Mouse (Mus musculus) kidney, embryonic 16.5 days (tissue): ENCODE measurements around the gene Gm27027. TPM values are rescaled to one million over a fixed set of nuclear protein-coding genes. Genes with fewer than 3 reads are reported as not detected.

ENCODE experiments used
- ATAC-seq: fragments of 200-750 bp; cut with Nextera tagmentation; 2 replicates; pipeline ENCODE4 v1.8.0; 2017; ENCODE audit warnings: moderate TSS enrichment; ENCODE audit not compliant: low FRiP score, low TSS enrichment
- H3K27ac ChIP-seq: fragments of 300-500 bp; sonication (generic); 2 replicates; pipeline ENCODE4 v1.5.1; 2014; ENCODE audit warnings: low read length
- H3K27me3 ChIP-seq: fragments of 300-500 bp; sonication (generic); 2 replicates; pipeline ENCODE4 v1.6.1; 2014; ENCODE audit warnings: low read length, control low read depth, mixed read lengths; ENCODE audit not compliant: insufficient read depth
- H3K36me3 ChIP-seq: fragments of 300-500 bp; sonication (generic); 2 replicates; pipeline ENCODE4 v1.6.1; 2014; ENCODE audit warnings: low read length, control low read depth, mixed read lengths; ENCODE audit not compliant: insufficient read depth
- H3K4me1 ChIP-seq: fragments of 300-500 bp; sonication (generic); 2 replicates; pipeline ENCODE4 v1.6.1; 2014; ENCODE audit warnings: low read length, control low read depth, mixed read lengths; ENCODE audit not compliant: insufficient read depth
- H3K4me2 ChIP-seq: fragments of 300-500 bp; sonication (generic); replicated peaks from 2 replicates; pipeline ENCODE4 v1.6.1; 2014; ENCODE audit warnings: low read depth, low read length
- H3K4me3 ChIP-seq: fragments of 300-500 bp; sonication (generic); 2 replicates; pipeline ENCODE4 v1.5.1; 2014; ENCODE audit warnings: mild to moderate bottlenecking, low read length
- H3K9ac ChIP-seq: fragments of 300-500 bp; sonication (generic); replicated peaks from 2 replicates; pipeline ENCODE4 v1.6.1; 2014; ENCODE audit warnings: low read length
- H3K9me3 ChIP-seq: fragments of 300-500 bp; sonication (generic); 2 replicates; pipeline ENCODE4 v1.6.1; 2016; ENCODE audit warnings: low read length, control low read depth
- WGBS: fragments of 180-500 bp; shearing (Covaris S2); extraction: QIAGEN DNeasy Blood & Tissue Kit; methylation state at CpG from one replicate; pipeline ENCODE4 v1.1.7; 2014; 5-methylcytosine and 5-hydroxymethylcytosine counted together
- polyA plus RNA-seq: library from polyadenylated mRNA; unstranded; fragments of >200 nt; fragmentation: Nextera tagmentation; extraction: Ambion mirVana; gene quantifications from 2 replicates; pipeline ENCODE4 v1.2.1, GENCODE M21; 2015

The Gm27027 gene
- not detected in 2 replicates for polyA plus RNA-seq

DNA sequence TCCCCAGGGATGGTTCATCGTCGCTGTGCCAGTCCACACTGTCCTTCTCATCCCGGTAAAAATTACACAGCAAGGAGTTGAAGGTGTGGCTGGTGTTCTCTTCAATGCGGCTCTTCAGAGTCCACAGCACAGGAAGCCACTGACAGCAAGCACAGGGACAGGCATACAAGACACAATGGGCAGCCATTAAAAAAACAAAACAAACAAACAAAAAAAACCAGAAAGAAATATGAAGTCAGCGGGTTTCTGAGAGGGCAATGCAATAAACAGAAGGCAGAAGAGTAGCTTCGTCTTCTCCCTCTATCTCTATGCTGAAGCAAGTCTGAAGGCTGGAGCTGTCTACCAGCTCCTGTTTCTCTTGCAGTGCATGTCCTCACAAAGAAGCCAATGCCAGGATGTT, at the start of gene Gm27027:
Gm27027 (minus strand) TSS at position 101 of the 400 bp plus-strand sequence.
- H3K4me1 ChIP-seq: no peaks in the 10 kb centered on the region
- no peak within 1 kb of the TSS for H3K9ac ChIP-seq
- ATAC-seq: no peak
- H3K9me3 ChIP-seq: no peaks in the 10 kb centered on the region
- no peak within 1 kb of the TSS for H3K4me2 ChIP-seq
- H3K4me3 ChIP-seq: no peak within 1 kb of the TSS
- H3K36me3 ChIP-seq: peaks cover 50% of the 10 kb centered on the region
- 82% methylated on average over 6 of the region's 6 CpGs for WGBS
- H3K27me3 ChIP-seq: no peaks in the 10 kb centered on the region
- no peak within 1 kb of the TSS for H3K27ac ChIP-seq

DNA sequence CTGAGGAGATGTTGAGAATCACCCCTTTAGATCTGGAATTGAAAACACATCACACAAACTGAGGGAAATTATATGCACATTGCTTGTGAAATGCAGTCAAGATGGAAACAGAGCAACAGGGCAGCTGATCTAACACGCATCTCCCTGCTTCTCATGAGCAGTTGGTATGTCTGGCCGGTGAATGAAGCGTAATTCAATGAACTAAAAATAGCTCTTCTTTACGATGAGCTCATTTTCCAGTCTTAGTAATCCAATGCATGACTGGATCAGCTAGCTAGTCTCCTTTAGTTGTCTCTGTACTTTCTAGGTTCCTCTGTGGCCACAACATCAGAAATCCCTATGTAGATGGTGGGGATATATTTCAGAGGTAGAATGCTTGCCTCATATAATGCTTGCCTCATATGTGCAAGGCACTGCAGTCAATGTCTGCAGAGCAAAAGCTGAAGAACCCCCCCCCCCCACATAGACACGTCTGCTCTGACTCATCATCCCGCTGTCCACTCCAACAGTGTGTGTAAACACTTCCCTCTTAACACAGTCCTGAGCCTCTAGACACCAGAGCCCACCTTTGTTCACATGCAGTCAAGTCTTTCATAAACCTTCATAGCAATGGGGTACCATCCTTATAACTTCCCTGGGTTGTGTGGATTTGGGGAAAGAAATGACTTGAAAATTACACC, 49.4 kb upstream of the Gm27027 start:
- Histone ChIP-seq H3K36me3 (peaks cover 7% of the 10 kb centered on the region; the same call in 1 of the 2 replicates), H3K9me3 (no peaks in the 10 kb centered on the region), H3K27me3 (no peaks in the 10 kb centered on the region), H3K9ac (no peak overlapping the region), H3K4me2 (no peak overlapping the region), H3K27ac (no peak overlapping the region), H3K4me3 (no peak overlapping the region), H3K4me1 (no peaks in the 10 kb centered on the region)
- 49% methylated on average over 6 of the region's 6 CpGs for WGBS
- no peak for ATAC-seq

DNA sequence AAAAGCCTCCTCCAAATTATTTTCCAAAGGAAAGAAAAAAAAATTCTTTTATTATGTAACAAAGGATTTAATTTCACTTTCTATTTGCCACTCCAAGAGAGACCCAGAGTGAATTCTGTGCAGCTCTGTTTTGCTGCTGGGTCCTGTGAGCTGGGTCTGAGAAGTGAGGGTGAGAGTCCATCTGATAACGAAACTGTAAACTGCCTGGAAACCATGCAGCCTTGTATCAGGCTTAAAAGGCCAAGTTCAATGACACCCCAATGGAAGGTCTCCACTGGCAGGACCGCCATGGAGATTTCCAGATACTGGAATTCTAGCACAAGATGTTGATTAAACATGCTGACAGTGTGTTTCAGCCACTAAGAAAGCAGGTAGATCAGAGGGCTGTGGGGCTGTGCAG, 48.0 kb upstream of the Gm27027 start:
- 84% methylated on average over 2 of the region's 2 CpGs for WGBS

DNA sequence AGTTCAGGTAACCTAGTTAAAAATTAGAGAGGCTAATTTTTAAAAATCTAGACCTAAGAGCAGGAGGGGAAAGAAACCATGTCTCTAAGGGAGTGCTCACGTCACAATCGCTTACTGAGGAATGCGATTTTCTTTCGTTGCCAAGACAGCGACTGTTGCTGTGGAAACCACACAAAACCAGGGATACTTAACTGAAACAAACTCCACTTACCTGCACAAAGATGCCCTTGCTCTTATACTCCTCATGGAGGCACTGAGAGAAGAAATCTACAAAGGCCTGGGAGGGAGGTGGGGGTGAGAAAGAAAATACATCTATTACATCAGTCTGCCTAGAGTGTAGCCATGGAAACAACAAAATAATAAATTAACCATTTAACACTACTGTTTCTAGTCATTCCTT, 47.5 kb upstream of the Gm27027 start:
- Histone ChIP-seq H3K4me1 (no peaks in the 10 kb centered on the region), H3K9ac (no peak overlapping the region), H3K4me2 (no peak overlapping the region), H3K27ac (no peak overlapping the region), H3K27me3 (no peaks in the 10 kb centered on the region), H3K4me3 (no peak overlapping the region), H3K9me3 (no peaks in the 10 kb centered on the region), H3K36me3 (peaks cover 7% of the 10 kb centered on the region; the same call in 1 of the 2 replicates)
- no peak for ATAC-seq
- 72% methylated on average over 5 of the region's 5 CpGs for WGBS

More for the DNA sequence above, 48.0 kb upstream of the Gm27027 start:
- peaks cover 7% of the 10 kb centered on the region; the same call in 1 of the 2 replicates for H3K36me3 ChIP-seq
- H3K9ac ChIP-seq: no peak overlapping the region
- no peak overlapping the region for H3K4me2 ChIP-seq
- ATAC-seq: no peak
- H3K4me1 ChIP-seq: no peaks in the 10 kb centered on the region
- H3K27me3 ChIP-seq: no peaks in the 10 kb centered on the region
- no peak overlapping the region for H3K27ac ChIP-seq
- no peak overlapping the region for H3K4me3 ChIP-seq
- no peaks in the 10 kb centered on the region for H3K9me3 ChIP-seq

DNA sequence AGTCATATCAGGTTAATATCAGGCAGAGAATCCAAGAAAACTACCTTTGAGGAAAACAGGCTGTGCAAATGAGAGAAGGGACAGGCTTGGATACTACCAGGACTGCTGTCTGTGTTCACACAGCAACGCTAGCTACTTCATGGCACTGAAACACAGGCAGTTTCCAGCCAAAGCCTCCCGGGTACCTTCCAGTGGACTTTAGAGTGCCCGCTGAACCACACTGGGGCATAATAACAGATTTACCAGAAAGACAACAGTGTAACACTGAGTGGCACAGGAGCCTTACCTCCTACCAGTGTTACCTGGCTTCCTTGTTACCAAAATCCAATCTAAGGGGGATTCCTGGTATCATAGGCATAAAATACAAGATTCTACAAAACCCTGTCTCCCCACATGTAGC, 46.3 kb upstream of the Gm27027 start:
- Histone ChIP-seq H3K4me2 (no peak overlapping the region), H3K36me3 (peaks cover 7% of the 10 kb centered on the region; the same call in 1 of the 2 replicates), H3K9me3 (no peaks in the 10 kb centered on the region), H3K27ac (no peak overlapping the region), H3K4me1 (no peaks in the 10 kb centered on the region), H3K27me3 (no peaks in the 10 kb centered on the region), H3K9ac (no peak overlapping the region), H3K4me3 (no peak overlapping the region)
- 93% methylated on average over 3 of the region's 3 CpGs for WGBS
- ATAC-seq: no peak

DNA sequence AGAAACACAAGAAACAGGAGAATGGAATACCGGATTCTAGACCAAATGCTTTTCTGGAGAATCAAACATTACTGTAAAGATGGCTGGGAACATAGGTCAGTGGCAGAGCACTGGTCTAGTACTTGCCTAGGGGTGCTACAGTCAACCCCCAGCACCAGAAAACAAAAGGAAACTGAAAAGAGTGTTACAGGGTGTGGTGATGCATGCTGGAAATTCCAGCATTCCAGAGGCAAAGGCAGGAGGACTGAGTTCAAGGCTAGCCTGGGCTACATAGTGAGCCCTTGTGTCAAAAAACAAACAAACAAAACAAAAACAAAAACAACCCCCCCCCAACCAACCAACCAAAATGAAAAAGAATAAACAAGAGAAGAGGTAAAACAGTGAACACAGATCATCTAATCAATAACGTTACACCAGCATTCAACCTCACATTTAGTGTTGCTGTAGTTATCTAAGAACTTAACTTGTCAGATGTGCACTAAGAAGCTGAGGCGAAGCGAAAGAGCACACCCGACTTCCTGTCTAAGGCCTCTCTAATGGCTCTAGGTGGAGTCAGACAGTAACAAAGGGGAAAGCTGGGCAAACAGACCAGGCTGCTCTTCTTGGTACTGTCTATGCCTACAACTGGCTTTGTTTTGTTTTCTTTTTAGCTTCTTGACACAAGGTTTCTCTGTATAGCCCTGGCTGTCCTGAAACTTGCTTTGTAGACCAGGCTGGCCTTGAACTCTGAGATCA, 44.4 kb upstream of the Gm27027 start:
- 83% methylated on average over 5 of the region's 5 CpGs for WGBS
- Histone ChIP-seq H3K9ac (no peak overlapping the region), H3K27ac (no peak overlapping the region)

DNA sequence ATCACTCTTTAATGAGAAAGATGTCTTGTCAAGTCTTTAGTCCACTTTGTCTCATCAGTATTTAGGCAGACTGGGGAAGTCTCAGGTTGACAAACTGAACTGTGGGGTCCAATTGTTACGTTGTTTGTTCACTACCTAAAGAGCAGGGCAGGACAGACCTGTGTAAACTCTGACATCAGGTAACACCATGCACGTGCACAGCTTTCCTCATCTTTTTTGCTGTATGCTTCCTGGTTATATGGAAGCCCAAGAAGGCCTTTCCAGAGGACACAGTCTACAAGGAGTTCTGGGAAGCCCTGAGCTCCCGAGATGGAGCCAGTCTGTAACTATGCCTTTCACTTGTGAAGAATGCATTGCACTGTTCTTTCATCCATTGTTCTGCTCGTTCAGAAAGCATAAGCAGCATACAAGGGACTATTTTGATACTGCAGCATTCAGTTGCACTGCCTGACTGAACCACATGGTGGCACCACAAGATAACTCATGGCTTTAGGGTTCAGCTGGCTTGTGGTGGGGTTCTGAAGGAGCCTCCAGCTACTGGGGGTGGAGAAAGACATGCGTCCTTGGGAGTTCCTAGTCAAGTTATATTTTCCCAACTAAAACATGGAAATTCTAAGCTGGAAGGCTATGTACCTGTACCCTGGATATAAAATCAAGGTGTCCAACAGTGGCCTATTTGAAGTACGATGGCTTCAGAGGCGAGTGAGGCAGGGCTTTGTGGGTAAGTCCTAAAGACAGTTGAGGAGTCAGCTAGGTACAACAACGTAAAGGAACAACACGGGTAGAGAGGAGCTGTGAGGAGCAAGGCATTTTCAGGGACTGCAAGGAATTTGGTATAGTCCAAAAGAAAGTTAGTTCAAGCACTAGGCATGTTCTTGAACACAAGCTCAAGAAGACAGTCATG, 39.5 kb upstream of the Gm27027 start:
- no peaks in the 10 kb centered on the region for H3K27me3 ChIP-seq
- 76% methylated on average over 9 of the region's 9 CpGs for WGBS
- peaks cover 7% of the 10 kb centered on the region; the same call in 1 of the 2 replicates for H3K36me3 ChIP-seq
- H3K9me3 ChIP-seq: no peaks in the 10 kb centered on the region
- H3K4me3 ChIP-seq: no peak overlapping the region
- no peak overlapping the region for H3K27ac ChIP-seq
- no peaks in the 10 kb centered on the region for H3K4me1 ChIP-seq
- H3K4me2 ChIP-seq: no peak overlapping the region
- no peak for ATAC-seq
- H3K9ac ChIP-seq: no peak overlapping the region

More for the DNA sequence above, 44.4 kb upstream of the Gm27027 start:
- Histone ChIP-seq H3K4me1 (no peaks in the 10 kb centered on the region), H3K4me2 (no peak overlapping the region), H3K27me3 (no peaks in the 10 kb centered on the region), H3K9me3 (no peaks in the 10 kb centered on the region), H3K4me3 (no peak overlapping the region), H3K36me3 (peaks cover 7% of the 10 kb centered on the region; the same call in 1 of the 2 replicates)
- no peak for ATAC-seq

DNA sequence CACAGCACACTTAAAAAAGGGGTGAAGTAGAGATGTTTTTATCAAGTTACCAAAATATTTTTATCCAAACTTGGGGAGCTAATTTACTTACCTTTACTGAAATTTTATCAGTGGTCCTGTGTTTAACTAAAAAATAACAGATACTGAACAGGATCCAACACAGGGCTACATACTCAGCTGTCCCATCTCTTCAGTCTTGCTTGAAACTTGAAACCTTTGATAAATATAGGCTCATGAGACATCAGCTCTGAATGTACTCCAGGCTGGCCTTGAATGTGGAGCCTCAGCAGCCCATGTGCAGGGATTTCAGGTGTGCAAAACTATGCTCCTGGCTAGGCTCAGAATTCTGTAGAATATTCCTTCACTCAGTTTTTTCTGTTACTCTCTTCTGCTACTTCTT, 34.4 kb upstream of the Gm27027 start:
- H3K27me3 ChIP-seq: no peaks in the 10 kb centered on the region
- no peak overlapping the region for H3K4me2 ChIP-seq
- peaks cover 7% of the 10 kb centered on the region; the same call in 1 of the 2 replicates for H3K36me3 ChIP-seq
- no peaks in the 10 kb centered on the region for H3K4me1 ChIP-seq
- no peak overlapping the region for H3K9ac ChIP-seq
- H3K27ac ChIP-seq: no peak overlapping the region
- no peak for ATAC-seq
- no peak overlapping the region for H3K4me3 ChIP-seq
- no peaks in the 10 kb centered on the region for H3K9me3 ChIP-seq

DNA sequence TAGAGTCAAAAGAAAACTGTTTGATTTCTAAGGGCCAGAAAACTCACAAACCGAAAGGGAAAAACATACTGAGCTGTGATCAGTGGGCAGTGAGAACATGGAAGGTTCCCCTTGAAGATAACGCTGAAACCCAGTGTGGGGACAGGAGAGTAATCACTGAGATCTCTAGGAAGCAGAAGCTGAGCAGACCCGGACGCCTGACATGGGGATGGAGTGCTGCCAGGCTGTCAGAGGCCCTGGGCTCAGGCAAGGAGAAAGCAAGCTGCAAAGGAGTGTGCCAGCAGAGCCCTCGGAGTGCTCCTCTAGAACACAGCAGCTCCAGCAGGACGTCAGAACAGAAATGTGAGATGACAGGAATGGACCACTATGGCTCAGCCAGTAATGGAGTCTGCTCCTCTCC, 28.5 kb upstream of the Gm27027 start:
- H3K4me2 ChIP-seq: no peak overlapping the region
- no peak overlapping the region for H3K9ac ChIP-seq
- no peak overlapping the region for H3K27ac ChIP-seq
- no peaks in the 10 kb centered on the region for H3K9me3 ChIP-seq
- no peaks in the 10 kb centered on the region for H3K4me1 ChIP-seq
- 58% methylated on average over 6 of the region's 6 CpGs for WGBS
- H3K36me3 ChIP-seq: no peaks in the 10 kb centered on the region
- no peak overlapping the region for H3K4me3 ChIP-seq
- no peak for ATAC-seq
- no peaks in the 10 kb centered on the region for H3K27me3 ChIP-seq
